Mouse (Mus musculus) hindbrain, embryonic 16.5 days (tissue): Measurements from ENCODE around the gene Prkaca. TPM values are rescaled to one million over a fixed set of nuclear protein-coding genes. Genes with fewer than 3 reads are reported as not detected.
A peak's percentile ranks its signal among the peaks of the same experiment; 100 is the strongest.

ENCODE experiments used
- ATAC-seq: fragments of 200-750 bp; cut with Nextera tagmentation; 2 replicates; pipeline ENCODE4 v1.8.0; 2017; ENCODE audit warnings: moderate TSS enrichment, moderate library complexity
- H3K27ac ChIP-seq: fragments of 300-500 bp; sonication (generic); 2 replicates; pipeline ENCODE4 v1.5.1; 2014; ENCODE audit warnings: low read depth, mild to moderate bottlenecking, control low read depth, low read length, moderate library complexity
- H3K27me3 ChIP-seq: fragments of 300-500 bp; sonication (generic); replicated peaks from 2 replicates; pipeline ENCODE4 v1.6.1; 2014; ENCODE audit warnings: low read length; ENCODE audit not compliant: control insufficient read depth, insufficient read depth
- H3K36me3 ChIP-seq: fragments of 300-500 bp; sonication (generic); 2 replicates; pipeline ENCODE4 v1.6.1; 2014; ENCODE audit warnings: mild to moderate bottlenecking, low read length, moderate library complexity, mixed read lengths; ENCODE audit not compliant: control insufficient read depth, insufficient read depth
- H3K4me1 ChIP-seq: fragments of 300-500 bp; sonication (generic); 2 replicates; pipeline ENCODE4 v1.6.1; 2014; ENCODE audit warnings: low read depth, low read length; ENCODE audit not compliant: control insufficient read depth, insufficient read depth
- H3K4me2 ChIP-seq: fragments of 300-500 bp; sonication (generic); 2 replicates; pipeline ENCODE4 v1.6.1; 2014; ENCODE audit warnings: mild to moderate bottlenecking, low read length, control low read depth, moderate library complexity
- H3K4me3 ChIP-seq: fragments of 300-500 bp; sonication (generic); 2 replicates; pipeline ENCODE4 v1.5.1; 2014; ENCODE audit warnings: mild to moderate bottlenecking, low read length, control low read depth, moderate library complexity
- H3K9ac ChIP-seq: fragments of 300-500 bp; sonication (generic); 2 replicates; pipeline ENCODE4 v1.6.1; 2014; ENCODE audit warnings: low read depth, mild to moderate bottlenecking, control low read depth, low read length, moderate library complexity
- H3K9me3 ChIP-seq: fragments of 300-500 bp; sonication (generic); 2 replicates; pipeline ENCODE4 v1.6.1; 2014; ENCODE audit warnings: mild to moderate bottlenecking, low read length, moderate library complexity; ENCODE audit not compliant: control insufficient read depth
- WGBS: fragments of 180-500 bp; shearing (Covaris S2); extraction: QIAGEN DNeasy Blood & Tissue Kit; methylation state at CpG from one replicate; pipeline ENCODE4 v1.1.7; 2014; 5-methylcytosine and 5-hydroxymethylcytosine counted together
- polyA plus RNA-seq: library from polyadenylated mRNA; unstranded; fragments of >200 nt; fragmentation: Nextera tagmentation; extraction: Ambion mirVana; gene quantifications from 2 replicates; pipeline ENCODE4 v1.2.1, GENCODE M21; 2015

Gene Prkaca
- polyA plus RNA-seq, 1 experiment from 2014 or later: 202 TPM

- no peak overlapping the region for H3K4me3 ChIP-seq
- no peaks in the 10 kb centered on the region for H3K36me3 ChIP-seq
- no peaks in the 10 kb centered on the region; the same call in 1 of the 2 replicates for H3K27me3 ChIP-seq
- H3K4me1 ChIP-seq: no peaks in the 10 kb centered on the region
- H3K27ac ChIP-seq: no peak overlapping the region
- ATAC-seq: no peak
- H3K9ac ChIP-seq: no peak overlapping the region
- no peak overlapping the region for H3K4me2 ChIP-seq
- H3K9me3 ChIP-seq: no peaks in the 10 kb centered on the region
- 78% methylated on average over 9 of the region's 9 CpGs for WGBS
Measured at GRCm38 (mm10) chr8:84019738-84020137, 46.9 kb downstream of the Prkaca start.

- no peaks in the 10 kb centered on the region for H3K9me3 ChIP-seq
- 7% methylated on average over 16 of the region's 18 CpGs for WGBS
- H3K4me1 ChIP-seq: no peaks in the 10 kb centered on the region
- H3K4me3 ChIP-seq: no peak within 1 kb of the TSS
- no peak for ATAC-seq
- H3K27me3 ChIP-seq: no peaks in the 10 kb centered on the region; the same call in 1 of the 2 replicates
- H3K9ac ChIP-seq: no peak within 1 kb of the TSS
- no peak within 1 kb of the TSS for H3K27ac ChIP-seq
- H3K4me2 ChIP-seq: no peak within 1 kb of the TSS
- H3K36me3 ChIP-seq: no peaks in the 10 kb centered on the region
Measured at GRCm38 (mm10) chr8:84021096-84021495, 48.3 kb downstream of the Prkaca start, which contains the start of gene Palm3. Palm3 (plus strand) TSS chr8:84021471.

DNA sequence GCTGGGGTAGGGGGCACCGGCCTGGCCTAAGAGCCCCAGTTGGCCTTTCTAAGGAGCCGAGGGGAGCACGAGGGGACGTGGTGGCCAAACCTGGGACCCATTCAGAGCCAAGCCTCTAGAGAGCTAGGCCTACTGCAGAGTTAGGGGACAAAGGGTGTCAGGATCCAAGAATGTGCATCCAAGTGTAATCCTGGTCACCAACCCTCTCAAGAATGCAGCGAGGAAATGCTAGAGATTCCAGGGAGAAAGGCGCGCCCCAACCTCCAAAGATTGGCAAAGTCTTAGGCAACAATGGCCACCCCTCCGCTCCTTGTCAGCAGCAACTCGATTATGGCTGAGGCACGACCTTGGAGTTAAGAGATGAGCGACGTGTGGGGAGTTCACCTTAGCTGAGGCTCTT, 48.8 kb downstream of the Prkaca start:
- H3K9me3 ChIP-seq: no peaks in the 10 kb centered on the region
- no peaks in the 10 kb centered on the region for H3K36me3 ChIP-seq
- H3K4me3 ChIP-seq: no peak overlapping the region
- H3K9ac ChIP-seq: no peak overlapping the region
- no peak overlapping the region for H3K27ac ChIP-seq
- no peak for ATAC-seq
- no peaks in the 10 kb centered on the region; the same call in none of the 2 replicates for H3K27me3 ChIP-seq
- no peak overlapping the region for H3K4me2 ChIP-seq
- no peaks in the 10 kb centered on the region; the same call in 1 of the 2 replicates for H3K4me1 ChIP-seq
- 42% methylated on average over 12 of the region's 12 CpGs for WGBS

GRCm38 (mm10) chr8:84023085-84023484, 50.3 kb downstream of the Prkaca start:
- no peaks in the 10 kb centered on the region; the same call in none of the 2 replicates for H3K27me3 ChIP-seq
- ATAC-seq: no peak
- no peak overlapping the region for H3K4me2 ChIP-seq
- no peak overlapping the region for H3K27ac ChIP-seq
- no peak overlapping the region for H3K9ac ChIP-seq
- no peaks in the 10 kb centered on the region for H3K36me3 ChIP-seq
- WGBS: 49% methylated on average over 5 of the region's 5 CpGs
- H3K4me1 ChIP-seq: no peaks in the 10 kb centered on the region; the same call in 1 of the 2 replicates
- H3K9me3 ChIP-seq: no peaks in the 10 kb centered on the region
- H3K4me3 ChIP-seq: no peak overlapping the region

DNA sequence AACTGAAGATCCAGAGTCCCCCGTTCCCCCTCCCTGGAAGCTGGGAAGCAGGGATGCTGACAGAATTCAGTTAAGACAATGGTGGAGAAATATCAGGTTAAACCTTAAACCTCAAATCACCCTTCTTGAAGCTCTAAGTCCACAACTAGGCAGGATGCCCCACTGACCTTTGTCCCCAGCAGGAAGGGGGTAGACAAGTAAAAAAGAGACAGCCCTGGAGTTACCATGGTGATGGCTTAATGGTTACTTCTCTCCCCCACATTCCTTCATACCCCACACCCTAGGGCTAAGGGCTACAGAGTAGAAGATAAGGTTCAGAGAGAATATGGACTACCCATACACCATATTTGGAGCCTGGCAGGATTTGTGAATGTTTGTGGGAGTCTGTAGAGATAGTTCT, 50.8 kb downstream of the Prkaca start:
- Histone ChIP-seq H3K27me3 (no peaks in the 10 kb centered on the region; the same call in none of the 2 replicates), H3K36me3 (no peaks in the 10 kb centered on the region), H3K27ac (no peak overlapping the region), H3K9me3 (no peaks in the 10 kb centered on the region), H3K4me3 (no peak overlapping the region), H3K4me2 (no peak overlapping the region), H3K9ac (no peak overlapping the region), H3K4me1 (no peaks in the 10 kb centered on the region; the same call in 1 of the 2 replicates)
- ATAC-seq: no peak
- WGBS: 55% methylated on average over 1 of the region's 1 CpGs

DNA sequence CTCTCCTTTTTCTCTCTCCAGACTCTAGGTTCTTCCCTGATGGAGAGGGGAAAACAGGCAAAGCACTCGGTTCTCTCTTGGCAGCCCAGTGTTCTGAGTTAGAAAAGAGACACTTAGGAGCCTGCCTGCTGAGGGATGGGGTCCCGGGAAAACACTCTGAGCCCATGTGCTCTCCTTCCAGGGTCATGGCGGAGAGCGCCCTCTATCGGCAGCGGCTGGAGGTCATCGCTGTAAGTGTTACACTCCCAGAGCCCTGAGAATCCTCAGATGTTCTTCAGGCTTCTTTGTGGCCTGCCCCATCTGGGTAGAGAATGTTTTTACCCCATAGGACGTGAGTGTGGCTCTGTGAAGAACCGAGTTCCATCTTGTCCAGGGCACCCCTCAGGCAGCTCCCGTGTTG, 51.4 kb downstream of the Prkaca start:
- H3K36me3 ChIP-seq: no peaks in the 10 kb centered on the region
- ATAC-seq: no peak
- WGBS: 13% methylated on average over 10 of the region's 10 CpGs
- no peaks in the 10 kb centered on the region; the same call in 1 of the 2 replicates for H3K4me1 ChIP-seq
- no peak overlapping the region for H3K9ac ChIP-seq
- H3K27me3 ChIP-seq: no peaks in the 10 kb centered on the region; the same call in none of the 2 replicates
- H3K9me3 ChIP-seq: no peaks in the 10 kb centered on the region
- no peak overlapping the region for H3K4me3 ChIP-seq
- H3K27ac ChIP-seq: no peak overlapping the region
- no peak overlapping the region for H3K4me2 ChIP-seq

DNA sequence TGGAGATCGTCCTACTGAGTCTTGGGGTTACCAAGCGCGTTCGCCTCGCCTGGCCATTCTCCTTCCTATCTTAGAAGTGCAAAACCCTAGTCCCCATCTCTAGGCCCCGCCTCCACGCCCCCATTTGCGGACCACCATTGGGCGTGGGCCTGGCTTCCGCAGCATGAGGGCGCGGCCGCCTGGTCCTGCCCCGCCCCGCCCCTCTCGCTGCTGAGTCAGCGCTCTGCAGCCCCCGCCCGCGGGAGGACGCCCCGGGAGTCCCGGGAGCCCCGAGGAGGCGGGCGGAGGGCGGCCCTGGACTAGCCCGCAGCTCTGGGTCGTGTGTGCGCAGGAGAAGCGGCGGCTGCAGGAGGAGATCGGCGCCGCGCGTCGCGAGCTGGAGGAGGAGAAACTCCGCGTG, 53.1 kb downstream of the Prkaca start:
- Histone ChIP-seq H3K4me2 (peak overlapping the region; percentile 91), H3K27ac (no peak overlapping the region), H3K9me3 (no peaks in the 10 kb centered on the region), H3K9ac (peak overlapping the region; percentile 76), H3K27me3 (no peaks in the 10 kb centered on the region; the same call in none of the 2 replicates), H3K4me1 (no peaks in the 10 kb centered on the region; the same call in 1 of the 2 replicates), H3K36me3 (no peaks in the 10 kb centered on the region), H3K4me3 (peak overlapping the region; percentile 60)
- peak; percentile 81 for ATAC-seq
- under 1% methylated on average over 41 of the region's 41 CpGs for WGBS

DNA sequence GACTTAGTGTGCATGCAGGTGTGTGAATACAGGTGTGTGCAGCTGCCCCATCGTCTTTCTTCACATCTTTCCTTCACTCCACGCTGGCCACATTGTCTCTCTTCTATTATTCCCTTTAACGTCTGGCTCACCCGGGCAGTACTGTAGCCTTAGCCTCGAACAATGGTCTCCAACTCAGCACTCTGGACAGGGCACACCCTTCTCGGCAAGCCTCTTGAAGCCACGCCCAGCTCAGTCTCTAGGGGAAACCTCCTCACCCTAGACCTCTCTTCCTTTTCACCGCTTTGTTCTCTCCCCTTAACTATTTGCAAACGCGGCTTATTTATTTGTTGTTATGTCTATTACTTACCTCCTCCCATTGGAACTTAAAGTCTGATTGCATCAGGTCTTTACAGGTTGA, 54.7 kb downstream of the Prkaca start:
- Histone ChIP-seq H3K4me1 (no peaks in the 10 kb centered on the region; the same call in 1 of the 2 replicates), H3K36me3 (no peaks in the 10 kb centered on the region)
- ATAC-seq: no peak

DNA sequence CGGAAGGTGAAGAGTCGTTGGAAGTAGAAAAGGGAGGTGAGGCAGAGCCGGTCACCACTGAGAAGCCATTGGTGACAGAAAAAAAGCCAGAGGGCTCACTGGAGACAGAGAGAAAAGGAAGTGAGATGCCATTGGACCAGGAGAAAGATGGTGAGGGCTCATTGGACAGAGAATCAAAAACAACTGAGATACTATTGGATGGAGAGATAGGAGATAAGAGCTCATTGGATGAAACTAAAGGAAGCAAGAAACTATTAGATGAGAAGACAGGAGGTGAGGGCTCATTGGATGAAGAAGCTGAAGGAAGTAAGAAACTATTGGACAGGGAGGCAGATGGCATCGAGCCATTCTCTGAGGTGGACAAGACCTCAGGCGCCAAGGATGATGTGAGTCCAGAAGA, 56.5 kb downstream of the Prkaca start:
- H3K9me3 ChIP-seq: no peaks in the 10 kb centered on the region
- no peaks in the 10 kb centered on the region for H3K36me3 ChIP-seq
- H3K4me1 ChIP-seq: no peaks in the 10 kb centered on the region; the same call in 1 of the 2 replicates
- no peaks in the 10 kb centered on the region; the same call in none of the 2 replicates for H3K27me3 ChIP-seq
- no peak for ATAC-seq
- no peak overlapping the region for H3K4me3 ChIP-seq
- H3K27ac ChIP-seq: no peak overlapping the region
- WGBS: 89% methylated on average over 5 of the region's 5 CpGs
- no peak overlapping the region for H3K4me2 ChIP-seq
- H3K9ac ChIP-seq: no peak overlapping the region

More for the DNA sequence above, 54.7 kb downstream of the Prkaca start:
- WGBS: 11% methylated on average over 10 of the region's 10 CpGs
- H3K4me3 ChIP-seq: no peak overlapping the region
- no peak overlapping the region; the same call in 1 of the 2 replicates for H3K4me2 ChIP-seq
- no peaks in the 10 kb centered on the region; the same call in none of the 2 replicates for H3K27me3 ChIP-seq
- H3K9ac ChIP-seq: no peak overlapping the region
- no peaks in the 10 kb centered on the region for H3K9me3 ChIP-seq
- no peak overlapping the region for H3K27ac ChIP-seq
